Mouse (Mus musculus) kidney, embryonic 14.5 days (tissue): ENCODE measurements around the gene Fkbp1a. TPM values are rescaled to one million over a fixed set of nuclear protein-coding genes. Genes with fewer than 3 reads are reported as not detected.

ENCODE experiments used
- ATAC-seq: fragments of 200-750 bp; cut with Nextera tagmentation; 2 replicates; pipeline ENCODE4 v1.8.0; 2017; ENCODE audit warnings: moderate number of reproducible peaks, mild to moderate bottlenecking, moderate TSS enrichment, moderate library complexity; ENCODE audit not compliant: low FRiP score, low TSS enrichment
- H3K27ac ChIP-seq: fragments of 300-500 bp; sonication (generic); 2 replicates; pipeline ENCODE4 v1.5.1; 2014; ENCODE audit warnings: low read depth, mild to moderate bottlenecking, low read length, moderate library complexity, mixed read lengths
- H3K27me3 ChIP-seq: fragments of 300-500 bp; sonication (generic); 2 replicates; pipeline ENCODE4 v1.6.1; 2014; ENCODE audit warnings: mild to moderate bottlenecking, low read length; ENCODE audit not compliant: control insufficient read depth, insufficient read depth
- H3K36me3 ChIP-seq: fragments of 300-500 bp; sonication (generic); 2 replicates; pipeline ENCODE4 v1.6.1; 2014; ENCODE audit warnings: low read length, mixed read lengths; ENCODE audit not compliant: control insufficient read depth, insufficient read depth
- H3K4me1 ChIP-seq: fragments of 300-500 bp; sonication (generic); 2 replicates; pipeline ENCODE4 v1.6.1; 2014; ENCODE audit warnings: low read length, mixed read lengths; ENCODE audit not compliant: control insufficient read depth, insufficient read depth
- H3K4me2 ChIP-seq: fragments of 300-500 bp; sonication (generic); replicated peaks from 2 replicates; pipeline ENCODE4 v1.6.1; 2014; ENCODE audit warnings: low read depth, mild to moderate bottlenecking, low read length
- H3K4me3 ChIP-seq: fragments of 300-500 bp; sonication (generic); 2 replicates; pipeline ENCODE4 v1.5.1; 2014; ENCODE audit warnings: mild to moderate bottlenecking, low read length
- H3K9ac ChIP-seq: fragments of 300-500 bp; sonication (generic); 2 replicates; pipeline ENCODE4 v1.6.1; 2014; ENCODE audit warnings: low read depth, mild to moderate bottlenecking, low read length, moderate library complexity
- H3K9me3 ChIP-seq: fragments of 300-500 bp; sonication (generic); 2 replicates; pipeline ENCODE4 v1.6.1; 2016; ENCODE audit warnings: low read length; ENCODE audit not compliant: control insufficient read depth
- WGBS: fragments of 180-500 bp; shearing (Covaris S2); extraction: QIAGEN DNeasy Blood & Tissue Kit; methylation state at CpG from one replicate; pipeline ENCODE4 v1.1.7; 2014; 5-methylcytosine and 5-hydroxymethylcytosine counted together
- polyA plus RNA-seq: library from polyadenylated mRNA; unstranded; fragments of >200 nt; fragmentation: Nextera tagmentation; extraction: Ambion mirVana; gene quantifications from 2 replicates; pipeline ENCODE4 v1.2.1, GENCODE M21; 2014

Fkbp1a gene
- polyA plus RNA-seq, 1 experiment from 2014 or later, result 762 TPM

DNA sequence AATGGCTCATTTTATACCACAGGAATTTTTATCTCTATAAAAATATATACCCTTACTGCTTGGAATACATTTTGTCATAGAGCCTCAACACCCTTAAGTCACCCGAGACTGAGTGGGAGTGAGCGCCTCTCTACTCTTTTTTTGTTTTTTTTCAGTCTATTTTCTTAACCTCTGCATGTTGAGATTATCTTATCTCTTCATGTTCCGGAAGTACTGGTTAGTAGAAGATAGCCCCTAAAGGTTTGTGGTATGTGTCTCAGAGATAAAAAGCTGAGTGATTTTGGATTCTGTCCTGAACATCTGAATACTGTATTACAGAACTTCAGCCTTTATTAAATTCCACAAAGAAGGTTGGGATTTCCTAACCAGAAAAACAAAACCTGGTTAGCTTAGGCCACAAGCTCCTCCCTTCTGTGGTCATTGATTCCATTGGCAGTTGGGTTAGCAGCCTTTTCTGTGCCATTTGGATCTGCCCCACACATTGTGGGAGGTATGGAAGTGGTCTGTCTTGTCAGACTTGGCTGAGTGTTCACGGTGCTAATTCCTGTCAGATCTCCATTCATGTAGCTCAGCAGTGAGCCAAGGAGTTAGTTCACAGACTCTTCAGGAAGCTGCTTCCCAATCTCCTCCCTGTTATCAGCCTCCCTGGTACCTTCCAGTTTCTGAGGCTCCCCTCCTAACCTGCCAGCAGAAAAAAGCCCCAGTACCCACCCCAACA lies 17.8 kb upstream of the Fkbp1a start:
- H3K4me3 ChIP-seq, result no peak overlapping the region
- no peaks in the 10 kb centered on the region for H3K4me1 ChIP-seq
- H3K27me3 ChIP-seq, result no peaks in the 10 kb centered on the region
- no peak overlapping the region for H3K9ac ChIP-seq
- peaks cover 3% of the 10 kb centered on the region; the same call in 1 of the 2 replicates for H3K36me3 ChIP-seq
- H3K9me3 ChIP-seq, result no peaks in the 10 kb centered on the region
- no peak for ATAC-seq
- WGBS, result 48% methylated on average over 4 of the region's 4 CpGs
- H3K27ac ChIP-seq, result no peak overlapping the region
- no peak overlapping the region for H3K4me2 ChIP-seq

- WGBS, result 79% methylated on average over 2 of the region's 2 CpGs
- no peak overlapping the region for H3K4me2 ChIP-seq
- no peaks in the 10 kb centered on the region for H3K36me3 ChIP-seq
- 0 out of 2 replicates have a peak, but pooled peaks cover under 1% of the 10 kb centered on the region for H3K4me1 ChIP-seq
- no peak overlapping the region for H3K9ac ChIP-seq
- H3K27me3 ChIP-seq, result no peaks in the 10 kb centered on the region
- no peak overlapping the region for H3K4me3 ChIP-seq
- ATAC-seq, result no peak
- no peaks in the 10 kb centered on the region for H3K9me3 ChIP-seq
- H3K27ac ChIP-seq, result no peak overlapping the region
Measured at GRCm38 (mm10) chr2:151525520-151525919, 16.8 kb upstream of the Fkbp1a start.

DNA sequence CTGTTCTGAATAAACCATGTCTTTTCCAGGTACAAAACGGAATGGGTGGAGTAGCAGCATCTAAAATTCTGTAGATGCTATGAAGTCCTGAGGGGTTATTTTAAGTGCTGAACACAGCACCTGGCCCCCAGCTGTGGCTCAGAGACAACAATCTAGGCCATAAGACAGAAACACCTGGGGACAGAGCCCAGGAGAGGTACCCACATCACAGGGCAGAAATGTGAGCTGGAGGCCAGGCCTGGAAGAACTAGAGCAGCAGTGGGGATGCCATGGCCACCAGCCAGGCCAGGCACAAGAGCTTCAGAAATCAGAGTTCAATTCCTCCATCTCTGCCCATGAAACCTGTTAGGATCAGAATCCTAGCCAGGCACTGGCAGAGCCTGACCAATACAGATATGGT lies 14.2 kb upstream of the Fkbp1a start:
- Histone ChIP-seq H3K27ac (no peak overlapping the region), H3K36me3 (no peaks in the 10 kb centered on the region), H3K9ac (no peak overlapping the region), H3K4me3 (no peak overlapping the region), H3K27me3 (no peaks in the 10 kb centered on the region), H3K4me2 (no peak overlapping the region), H3K9me3 (no peaks in the 10 kb centered on the region), H3K4me1 (0 out of 2 replicates have a peak, but pooled peaks cover 3% of the 10 kb centered on the region)
- no peak for ATAC-seq
- 83% methylated on average over 1 of the region's 1 CpGs for WGBS

DNA sequence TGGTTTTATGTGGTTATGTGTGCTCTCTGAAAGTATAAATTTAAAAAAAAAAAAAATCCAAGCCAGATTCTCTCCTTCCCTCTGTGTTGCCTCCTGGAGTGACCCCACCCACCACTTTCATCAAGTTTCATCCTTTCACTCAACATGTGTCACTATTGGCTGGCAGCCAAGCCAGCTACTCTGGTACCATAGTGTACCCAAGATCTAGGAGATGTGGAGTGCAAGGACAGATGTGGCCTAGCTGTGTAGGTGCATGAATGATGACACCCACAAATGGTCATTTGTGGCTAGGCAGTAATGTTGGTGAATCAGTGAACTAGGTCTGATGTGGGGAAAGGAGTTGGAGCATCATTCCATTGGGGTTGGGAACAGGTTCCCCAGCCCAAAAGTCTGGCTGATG lies 13.1 kb upstream of the Fkbp1a start:
- no peaks in the 10 kb centered on the region for H3K27me3 ChIP-seq
- no peaks in the 10 kb centered on the region for H3K36me3 ChIP-seq
- H3K27ac ChIP-seq, result no peak overlapping the region
- H3K9ac ChIP-seq, result no peak overlapping the region
- no peak for ATAC-seq
- H3K4me3 ChIP-seq, result no peak overlapping the region
- 0 out of 2 replicates have a peak, but pooled peaks cover 3% of the 10 kb centered on the region for H3K4me1 ChIP-seq
- no peaks in the 10 kb centered on the region for H3K9me3 ChIP-seq
- H3K4me2 ChIP-seq, result no peak overlapping the region

- 0 out of 2 replicates have a peak, but pooled peaks cover 3% of the 10 kb centered on the region for H3K4me1 ChIP-seq
- WGBS, result 56% methylated on average over 8 of the region's 8 CpGs
- H3K9me3 ChIP-seq, result no peaks in the 10 kb centered on the region
- no peaks in the 10 kb centered on the region for H3K27me3 ChIP-seq
- no peak overlapping the region for H3K9ac ChIP-seq
- no peak overlapping the region for H3K27ac ChIP-seq
- H3K4me3 ChIP-seq, result no peak overlapping the region
- no peaks in the 10 kb centered on the region for H3K36me3 ChIP-seq
- H3K4me2 ChIP-seq, result no peak overlapping the region
- no peak for ATAC-seq
Measured at GRCm38 (mm10) chr2:151530378-151531230, 11.7 kb upstream of the Fkbp1a start.

DNA sequence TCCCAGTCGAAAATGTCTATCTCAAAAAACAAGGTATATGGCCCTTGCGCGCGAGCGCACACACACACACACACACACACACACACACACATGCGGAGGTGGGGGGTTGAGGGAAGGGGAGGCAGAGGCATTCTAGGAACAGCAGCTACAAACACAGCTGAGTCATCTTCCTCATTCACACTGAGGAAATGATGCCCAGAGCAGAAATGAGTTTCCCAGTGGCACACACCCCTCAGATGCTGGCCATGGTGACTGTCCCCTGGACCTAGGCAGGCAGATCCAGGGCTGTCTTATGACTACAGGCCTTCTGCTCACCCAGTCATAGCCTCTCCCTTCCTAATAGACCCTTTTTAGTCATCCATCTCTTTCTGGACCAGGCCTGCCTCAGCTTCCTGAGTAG lies 8.7 kb upstream of the Fkbp1a start:
- no peak for ATAC-seq
- Histone ChIP-seq H3K9me3 (no peaks in the 10 kb centered on the region), H3K27ac (no peak overlapping the region), H3K4me1 (peaks cover 5% of the 10 kb centered on the region; the same call in 1 of the 2 replicates), H3K27me3 (no peaks in the 10 kb centered on the region), H3K4me3 (no peak overlapping the region), H3K9ac (no peak overlapping the region), H3K4me2 (no peak overlapping the region), H3K36me3 (no peaks in the 10 kb centered on the region)
- 90% methylated on average over 6 of the region's 6 CpGs for WGBS

GRCm38 (mm10) chr2:151535961-151536617 lies 6.2 kb upstream of the Fkbp1a start:
- no peaks in the 10 kb centered on the region for H3K9me3 ChIP-seq
- WGBS, result 55% methylated on average over 1 of the region's 1 CpGs
- peak; percentile 73 for ATAC-seq
- H3K27me3 ChIP-seq, result no peaks in the 10 kb centered on the region
- H3K27ac ChIP-seq, result no peak overlapping the region
- H3K9ac ChIP-seq, result no peak overlapping the region
- H3K4me3 ChIP-seq, result no peak overlapping the region
- H3K36me3 ChIP-seq, result no peaks in the 10 kb centered on the region
- peaks cover 2% of the 10 kb centered on the region; the same call in 1 of the 2 replicates for H3K4me1 ChIP-seq
- H3K4me2 ChIP-seq, result 0 out of 2 replicates have a peak overlapping the region, but pooled peaks have one; percentile 25

DNA sequence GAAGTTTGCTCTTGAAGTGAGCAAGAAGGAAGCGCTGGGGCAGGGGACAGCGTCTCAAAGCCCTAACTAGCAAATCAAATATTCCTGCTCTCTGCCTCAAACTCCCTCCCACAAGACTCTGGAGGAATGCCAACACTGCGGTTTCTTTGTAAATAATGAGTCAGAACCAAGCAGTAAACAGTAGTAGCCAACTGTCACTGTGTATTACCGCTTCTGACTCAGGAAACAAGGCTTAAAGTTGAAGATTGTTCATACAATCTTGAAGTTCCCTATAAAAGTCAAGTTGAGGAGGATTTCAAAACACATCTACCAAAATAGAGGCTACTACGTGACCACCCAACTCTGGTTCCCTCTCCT lies 5.7 kb upstream of the Fkbp1a start:
- peaks cover 7% of the 10 kb centered on the region; the same call in 1 of the 2 replicates for H3K4me1 ChIP-seq
- no peak overlapping the region for H3K4me3 ChIP-seq
- no peaks in the 10 kb centered on the region for H3K36me3 ChIP-seq
- WGBS, result 56% methylated on average over 5 of the region's 5 CpGs
- H3K27ac ChIP-seq, result no peak overlapping the region
- H3K4me2 ChIP-seq, result peak overlapping the region; percentile 25; the same call in 1 of the 2 replicates
- no peaks in the 10 kb centered on the region for H3K9me3 ChIP-seq
- ATAC-seq, result peak; percentile 50
- H3K9ac ChIP-seq, result no peak overlapping the region
- H3K27me3 ChIP-seq, result no peaks in the 10 kb centered on the region
